ENCODE assay signal across 15 mouse cellular contexts in the genomic region with DNA sequence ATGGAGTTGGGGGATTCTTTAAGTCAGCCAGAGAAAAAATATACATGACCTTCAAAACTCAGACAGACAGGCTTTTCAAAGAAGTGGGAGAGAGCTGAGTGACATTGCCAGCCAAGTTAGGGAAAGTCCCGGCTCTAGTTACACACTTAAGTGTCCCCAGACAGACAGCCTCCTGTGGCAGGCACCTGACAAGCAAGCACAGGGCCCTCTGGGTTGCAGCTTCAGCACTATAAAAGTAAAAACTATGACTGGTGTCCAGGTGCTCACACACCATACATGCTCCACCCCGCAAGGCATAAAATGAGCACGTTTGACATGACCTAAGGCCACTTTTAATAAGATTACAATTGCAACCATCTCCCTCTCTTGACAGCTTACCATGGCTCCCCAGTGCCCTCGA. TPM values are rescaled to one million over a fixed set of nuclear protein-coding genes. Genes with fewer than 3 reads are reported as not detected.
A peak's percentile ranks its signal among the peaks of the same experiment; 100 is the strongest.
DNase-seq lines count a peak whose midpoint lies in the region; ATAC-seq and TF ChIP-seq lines count a peak whose summit lies in the region.
"Had no signal": no experiment of that assay in that cellular context is flagged by ENCODE, and none has a peak within 500 bp of the region (broad histone marks: within the 10 kb centered on the region; RNA-seq: fewer than 3 reads in every experiment).

No protein-coding gene starts in this region.

- intact Hi-C loops in gastrocnemius, adult 2 months (cut with DNase I) = no loop called here

- no peaks in the 10 kb centered on the region for H3K9me3 ChIP-seq in liver, postnatal 0 days (ENCODE audit: low read length)
- no peaks in the 10 kb centered on the region for H3K9me3 ChIP-seq in liver, embryonic 12.5 days (replicated peaks)
- H3K9me3 ChIP-seq: limb, embryonic 15.5 days; lung, embryonic 15.5 days; neural tube, embryonic 12.5 days had no signal

- no peak overlapping the region for H3K4me3 ChIP-seq in gastrocnemius, adult 2 months
- no peak overlapping the region for H3K4me3 ChIP-seq in liver, postnatal 0 days (ENCODE audit: low read depth, low read length)
- H3K4me3 ChIP-seq in liver, embryonic 12.5 days = no peak overlapping the region
- H3K4me3 ChIP-seq: limb, embryonic 15.5 days; lung, embryonic 15.5 days; neural tube, embryonic 12.5 days had no signal

- H3K27ac ChIP-seq in gastrocnemius, adult 2 months = peak overlapping the region; percentile 74
- 0 out of 2 replicates have a peak overlapping the region, but pooled peaks have one; percentile 0 for H3K27ac ChIP-seq in liver, postnatal 0 days (ENCODE audit: low read depth)
- H3K27ac ChIP-seq in liver, embryonic 12.5 days = no peak overlapping the region
- H3K27ac ChIP-seq: limb, embryonic 15.5 days; lung, embryonic 15.5 days; neural tube, embryonic 12.5 days had no signal

- 53% methylated on average over 4 of the region's 4 CpGs for WGBS in liver, postnatal 0 days (ENCODE audit: insufficient replicate concordance)
- 55% methylated on average over 4 of the region's 4 CpGs for WGBS in liver, embryonic 12.5 days (ENCODE audit: insufficient replicate concordance)

- 0 out of 2 replicates have a peak, but pooled peaks cover 3% of the 10 kb centered on the region for H3K36me3 ChIP-seq in liver, postnatal 0 days (replicated peaks; ENCODE audit: insufficient read depth, low read length)
- H3K36me3 ChIP-seq in liver, embryonic 12.5 days = peaks cover 12% of the 10 kb centered on the region

- H3K9ac ChIP-seq in liver, postnatal 0 days (replicated peaks) = no peak overlapping the region
- H3K9ac ChIP-seq in liver, embryonic 12.5 days = no peak overlapping the region
- H3K9ac ChIP-seq: limb, embryonic 15.5 days; lung, embryonic 15.5 days; neural tube, embryonic 12.5 days had no signal

- H3K4me2 ChIP-seq in liver, postnatal 0 days (ENCODE audit: low read depth, low read length) = no peak overlapping the region
- no peak overlapping the region for H3K4me2 ChIP-seq in liver, embryonic 12.5 days
- H3K4me2 ChIP-seq: limb, embryonic 15.5 days; lung, embryonic 15.5 days; neural tube, embryonic 12.5 days had no signal

- no peaks in the 10 kb centered on the region for H3K27me3 ChIP-seq in liver, postnatal 0 days (ENCODE audit: insufficient read depth, low read length)
- no peaks in the 10 kb centered on the region for H3K27me3 ChIP-seq in liver, embryonic 12.5 days (replicated peaks)
- H3K27me3 ChIP-seq: limb, embryonic 15.5 days; lung, embryonic 15.5 days; neural tube, embryonic 12.5 days had no signal

- no peaks in the 10 kb centered on the region; the same call in 1 of the 2 replicates for H3K4me1 ChIP-seq in liver, postnatal 0 days (ENCODE audit: insufficient read depth)
- no peaks in the 10 kb centered on the region for H3K4me1 ChIP-seq in liver, embryonic 12.5 days
- H3K4me1 ChIP-seq: lung, embryonic 15.5 days; neural tube, embryonic 12.5 days had no signal

- peak; percentile 48 for DNase-seq in gastrocnemius, adult 2 months
- no peak for DNase-seq in gastrocnemius, postnatal 10 days
- DNase-seq in liver, postnatal 0 days = no peak
- peak; percentile 40 for DNase-seq in B cell, adult 2 months
- DNase-seq in testis, postnatal 10 days (ENCODE audit: low spot score) = no peak

- 0 out of 2 replicates have a peak, but pooled peaks have one; percentile 3 for ATAC-seq in liver, postnatal 0 days
- no peak for ATAC-seq in liver, embryonic 12.5 days
- peak; percentile 72 for ATAC-seq in activated CD4-positive, CD25-positive, alpha-beta regulatory T cell, adult 4 months

- no peak for TF ChIP-seq EP300 in liver, postnatal 0 days (IDR thresholded peaks at IDR 0.05; ENCODE audit: low read depth)

- TF ChIP-seq CTCF in gastrocnemius, adult 2 months (IDR thresholded peaks at IDR 0.05) = no peak
- TF ChIP-seq CTCF in liver, postnatal 0 days (IDR thresholded peaks at IDR 0.05; ENCODE audit: low read depth) = no peak

RNA-seq across cellular contexts. Expression of gene Ap1m1, which starts 20.8 kb away (rescaled TPM):
- total RNA-seq in gastrocnemius, adult 2 months (2021) = 10 to 100 TPM; 25.8 to 26.0 TPM
- total RNA-seq in gastrocnemius, postnatal 10 days (2021) = 10 to 100 TPM; 28.7 to 35.9 TPM
- 40.7 and 41.7 TPM in 2 replicates for polyA plus RNA-seq in liver, postnatal 0 days (2015; fragmentation: Nextera tagmentation; extraction: Ambion mirVana)
- 80.9 and 85.0 TPM in 2 replicates for polyA plus RNA-seq in liver, embryonic 12.5 days (2016; fragmentation: Nextera tagmentation; extraction: Ambion mirVana)
- 100 to 1,000 TPM; 132 to 145 TPM for polyA plus RNA-seq in activated CD4-positive, CD25-positive, alpha-beta regulatory T cell, adult 4 months (2017; shearing (Covaris generic))

RNA-seq across cellular contexts. Expression of gene Fam32a, which starts 41.1 kb away (rescaled TPM):
- 1 to 10 TPM; 7.8 to 9.5 TPM for total RNA-seq in gastrocnemius, adult 2 months (2021)
- total RNA-seq in gastrocnemius, postnatal 10 days (2021) = 10 to 100 TPM; 14.7 to 17.9 TPM
- polyA plus RNA-seq in liver, postnatal 0 days (2015; fragmentation: Nextera tagmentation; extraction: Ambion mirVana) = 27.5 and 28.4 TPM in 2 replicates
- polyA plus RNA-seq in liver, embryonic 12.5 days (2016; fragmentation: Nextera tagmentation; extraction: Ambion mirVana) = 42.7 and 43.0 TPM in 2 replicates
- polyA plus RNA-seq in activated CD4-positive, CD25-positive, alpha-beta regulatory T cell, adult 4 months (2017; shearing (Covaris generic)) = 100 to 1,000 TPM in 1 of 2 experiments, 10 to 100 TPM in 1; 98.8 to 108 TPM

RNA-seq across cellular contexts. Expression of gene Gm10282, which starts 44.5 kb away (rescaled TPM):
- total RNA-seq in gastrocnemius, adult 2 months (2021) = 1 to 10 TPM; 2.8 to 4.8 TPM
- 10 to 100 TPM; 14.2 to 15.8 TPM for total RNA-seq in gastrocnemius, postnatal 10 days (2021)
- 6.3 and 6.4 TPM in 2 replicates for polyA plus RNA-seq in liver, postnatal 0 days (2015; fragmentation: Nextera tagmentation; extraction: Ambion mirVana)
- polyA plus RNA-seq in liver, embryonic 12.5 days (2016; fragmentation: Nextera tagmentation; extraction: Ambion mirVana) = 10.1 and 10.3 TPM in 2 replicates
- polyA plus RNA-seq in activated CD4-positive, CD25-positive, alpha-beta regulatory T cell, adult 4 months (2017; shearing (Covaris generic)) = 10 to 100 TPM; 25.8 to 62.2 TPM

RNA-seq across cellular contexts. Expression of gene Gm11034, which starts 47.1 kb away (rescaled TPM):
- not detected for total RNA-seq in gastrocnemius, adult 2 months (2021)
- not detected for total RNA-seq in gastrocnemius, postnatal 10 days (2021)
- not detected in 2 replicates for polyA plus RNA-seq in liver, postnatal 0 days (2015; fragmentation: Nextera tagmentation; extraction: Ambion mirVana)
- polyA plus RNA-seq in liver, embryonic 12.5 days (2016; fragmentation: Nextera tagmentation; extraction: Ambion mirVana) = not detected in 2 replicates
- not detected for polyA plus RNA-seq in activated CD4-positive, CD25-positive, alpha-beta regulatory T cell, adult 4 months (2017; shearing (Covaris generic))
- total RNA-seq: adrenal gland, adult 8-10 months; left cerebral cortex, adult 8-10 months; megakaryocyte, adult 5-6 weeks had no signal
- polyA plus RNA-seq: embryonic facial prominence, embryonic 14.5 days; hindbrain, embryonic 11.5 days; limb, embryonic 15.5 days; lung, embryonic 15.5 days; neural tube, embryonic 12.5 days had no signal

RNA-seq across cellular contexts. Expression of gene Cib3, which starts 47.9 kb away (rescaled TPM):
- total RNA-seq in gastrocnemius, adult 2 months (2021) = not detected
- total RNA-seq in gastrocnemius, postnatal 10 days (2021) = not detected
- not detected in 2 replicates for polyA plus RNA-seq in liver, postnatal 0 days (2015; fragmentation: Nextera tagmentation; extraction: Ambion mirVana)
- not detected in 2 replicates for polyA plus RNA-seq in liver, embryonic 12.5 days (2016; fragmentation: Nextera tagmentation; extraction: Ambion mirVana)
- polyA plus RNA-seq in activated CD4-positive, CD25-positive, alpha-beta regulatory T cell, adult 4 months (2017; shearing (Covaris generic)) = under 1 TPM; 0.46 to 0.51 TPM
- total RNA-seq: left cerebral cortex, adult 8-10 months had no signal
- polyA plus RNA-seq: embryonic facial prominence, embryonic 14.5 days; hindbrain, embryonic 11.5 days; limb, embryonic 15.5 days; neural tube, embryonic 12.5 days had no signal

Comparison
In these comparisons a context has a peak if more than half of its experiments do, and no peak if none do; other contexts are left out.
1. DNase-seq: peak in gastrocnemius, adult 2 months (single experiment) and B cell, adult 2 months (2 of 2); none in gastrocnemius, postnatal 10 days (single experiment), liver, postnatal 0 days (single experiment) and testis, postnatal 10 days (single experiment).